Mouse (Mus musculus): ENCODE data around the gene Gpnmb.

The Gpnmb gene

DNA sequence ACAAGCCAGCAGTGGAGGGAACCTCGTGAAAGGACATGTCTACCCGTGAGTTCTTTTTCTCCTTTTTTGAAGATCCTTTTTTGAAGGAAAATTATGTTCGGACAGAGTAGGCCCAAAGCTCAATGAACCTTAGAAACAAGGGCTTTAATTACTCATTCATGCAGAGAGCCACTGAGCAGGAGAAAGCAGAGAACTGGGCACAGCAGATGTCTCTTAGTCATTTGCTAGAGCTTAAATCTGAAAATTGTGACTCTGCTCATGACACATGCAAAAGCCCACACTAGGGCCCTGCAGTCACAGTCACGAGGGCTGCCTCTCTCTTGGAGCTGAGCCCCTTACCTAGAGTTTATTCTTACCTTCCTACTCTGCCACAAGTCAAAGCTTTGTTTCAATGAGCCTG is 3.6 kb upstream of the Gpnmb start:
- DNase-seq = no peak

DNA sequence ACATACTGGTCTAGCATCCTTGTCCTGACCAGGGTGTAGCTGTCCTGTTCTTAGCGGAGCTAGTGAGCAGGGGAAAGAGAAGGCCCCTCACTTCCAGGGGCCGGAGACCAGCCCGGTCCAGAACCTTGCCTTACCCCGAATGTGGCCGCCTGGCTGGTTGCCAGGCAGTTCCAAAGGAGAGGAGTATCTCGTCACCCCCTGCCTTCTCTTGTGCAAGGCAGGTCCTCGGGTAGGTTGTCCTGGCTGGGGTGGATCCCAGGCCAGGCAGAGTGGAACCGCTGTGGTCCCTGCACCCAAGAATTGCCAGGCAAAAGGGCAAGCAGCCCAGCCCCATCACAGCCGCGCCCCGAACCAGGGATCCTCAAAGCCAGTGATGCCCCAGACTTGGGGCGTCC is 919 bp downstream of the Gpnmb start:
- DNase-seq = no peak

DNA sequence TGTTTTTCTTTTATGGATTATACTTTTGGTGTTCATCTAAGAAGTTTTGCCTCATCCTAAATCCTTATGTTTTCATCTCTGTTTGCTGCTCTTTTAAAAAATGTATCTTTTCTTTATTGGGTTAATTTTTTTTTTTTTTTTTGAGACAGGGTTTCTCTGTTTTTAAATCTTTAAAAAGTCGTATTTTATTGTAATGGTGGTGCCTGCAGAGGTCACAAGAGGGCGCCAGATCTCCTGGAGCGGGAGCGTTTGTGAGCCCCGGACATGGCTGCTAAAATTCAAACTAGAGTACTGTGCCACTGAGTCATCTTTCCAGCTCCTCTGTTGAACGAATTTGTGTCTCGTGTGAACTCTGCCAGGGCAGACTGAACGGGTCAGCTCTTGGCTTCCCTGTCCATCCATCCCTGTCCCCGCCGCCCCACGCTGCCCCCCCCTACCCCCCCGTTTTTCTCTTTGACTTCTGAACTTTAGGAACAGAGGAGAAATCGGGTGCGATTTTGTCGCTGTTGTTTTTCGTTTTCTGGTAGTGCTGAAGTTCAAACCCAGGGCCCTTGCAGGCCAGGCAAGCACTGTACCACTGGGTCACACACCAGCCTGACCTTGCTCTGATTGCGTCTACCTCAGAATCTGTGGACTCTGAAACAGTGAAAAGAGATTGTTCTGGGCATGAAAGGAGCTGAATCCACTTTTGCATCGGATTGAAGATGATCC is 3.3 kb downstream of the Gpnmb start:
- peak; percentile 70 for DNase-seq

DNA sequence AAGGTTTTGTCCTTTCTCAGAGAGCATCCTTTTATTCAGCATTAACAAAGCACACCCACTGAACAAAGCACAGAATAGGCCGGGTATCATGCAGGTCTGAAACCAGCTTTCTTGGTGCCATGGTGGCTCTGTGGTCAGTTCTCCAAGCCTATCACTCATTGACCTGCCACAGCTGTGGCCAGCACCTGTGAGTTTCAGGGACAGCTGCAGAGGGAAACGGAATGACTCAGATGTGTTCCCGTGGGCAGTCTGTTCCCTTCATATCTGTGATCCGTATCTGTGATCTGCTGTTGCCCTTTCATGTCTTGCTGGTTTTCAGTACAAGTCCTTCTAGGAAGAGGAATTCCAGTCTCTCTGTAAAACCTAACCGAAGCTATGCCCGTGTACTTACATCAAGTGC is 10.2 kb downstream of the Gpnmb start:
- DNase-seq = no peak

DNA sequence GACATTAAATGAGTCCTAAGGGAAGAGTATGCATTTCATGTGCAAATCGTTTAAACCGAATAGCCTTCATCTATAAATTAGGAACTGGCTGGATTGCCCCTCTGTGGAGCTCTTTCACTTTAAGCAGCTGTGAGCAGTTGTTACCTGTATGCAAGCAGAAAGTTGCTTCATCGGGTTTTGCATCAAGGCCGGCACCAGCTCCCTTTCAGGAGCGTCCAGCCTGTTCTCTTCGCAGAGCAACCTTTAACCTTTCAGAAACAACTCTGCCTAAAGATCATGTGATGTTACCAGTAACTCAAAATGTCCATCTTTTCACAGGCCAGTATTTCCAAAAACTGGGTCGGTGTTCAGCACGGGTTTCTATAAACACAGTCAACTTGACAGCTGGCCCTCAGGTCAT is 10.6 kb downstream of the Gpnmb start:
- no peak for DNase-seq

DNA sequence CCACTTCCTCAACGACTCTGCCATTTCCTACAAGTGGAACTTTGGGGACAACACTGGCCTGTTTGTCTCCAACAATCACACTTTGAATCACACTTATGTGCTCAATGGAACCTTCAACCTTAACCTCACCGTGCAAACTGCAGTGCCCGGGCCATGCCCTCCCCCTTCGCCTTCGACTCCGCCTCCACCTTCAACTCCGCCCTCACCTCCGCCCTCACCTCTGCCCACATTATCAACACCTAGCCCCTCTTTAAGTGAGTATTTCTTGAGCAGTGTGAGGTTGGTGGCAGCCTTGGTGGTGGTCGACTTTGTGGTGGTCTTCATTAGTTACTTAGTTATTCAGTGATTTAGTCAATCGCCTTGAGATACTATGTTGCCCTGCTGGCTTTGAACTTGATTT is 11.5 kb downstream of the Gpnmb start:
- DNase-seq = no peak

DNA sequence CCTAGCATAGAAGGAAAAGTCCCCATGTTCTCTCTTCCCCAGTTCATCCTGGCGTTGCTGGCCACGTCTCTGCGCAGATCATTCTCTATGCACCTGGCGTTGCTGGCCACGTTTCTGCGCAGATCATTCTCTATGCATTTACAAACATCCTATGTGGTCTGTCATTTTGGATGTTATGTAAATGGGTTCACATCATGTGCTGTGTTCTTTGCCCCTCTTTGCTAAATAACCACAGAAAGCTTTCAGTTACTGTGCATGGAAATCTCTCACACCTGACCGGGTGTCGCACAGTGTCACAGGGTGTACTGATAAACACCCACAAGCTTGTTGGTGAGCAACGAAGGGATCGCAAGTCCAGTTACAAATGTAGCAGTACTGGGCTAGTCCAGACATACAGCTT is 12.0 kb downstream of the Gpnmb start:
- DNase-seq = no peak

DNA sequence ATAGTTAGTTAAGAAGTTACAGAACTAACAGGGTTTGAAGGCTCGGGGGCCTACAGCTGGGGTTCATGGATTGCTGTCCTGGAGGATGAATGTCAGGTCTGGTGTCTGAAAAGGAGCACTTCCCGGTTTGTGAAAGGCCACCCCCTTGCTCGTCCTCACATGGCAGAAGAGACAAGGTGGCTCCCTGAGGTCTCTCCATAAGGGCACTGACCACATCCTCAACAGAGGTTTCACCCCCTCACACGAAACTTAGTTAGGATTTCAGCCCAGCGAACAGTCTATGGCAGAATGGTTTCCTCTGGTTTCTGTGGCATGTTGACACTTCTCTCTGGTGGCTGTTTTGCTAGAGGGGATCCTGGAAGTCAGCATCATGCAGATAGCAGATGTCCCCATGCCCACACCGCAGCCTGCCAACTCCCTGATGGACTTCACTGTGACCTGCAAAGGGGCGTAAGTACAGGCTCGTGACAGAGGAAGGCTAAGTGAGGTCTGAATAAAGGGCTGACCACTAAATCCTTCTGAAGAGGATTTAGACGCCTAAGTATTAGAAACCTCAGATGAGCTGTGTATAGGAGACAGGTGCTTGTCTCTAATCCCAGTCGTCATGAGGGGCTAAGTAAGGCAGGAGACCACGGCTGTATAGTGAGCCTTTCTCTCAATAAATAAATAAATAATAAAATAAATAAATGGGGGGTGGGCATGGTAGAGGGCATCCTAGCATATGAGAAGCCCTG is 14.5 kb downstream of the Gpnmb start:
- DNase-seq = peak; percentile 64

DNA sequence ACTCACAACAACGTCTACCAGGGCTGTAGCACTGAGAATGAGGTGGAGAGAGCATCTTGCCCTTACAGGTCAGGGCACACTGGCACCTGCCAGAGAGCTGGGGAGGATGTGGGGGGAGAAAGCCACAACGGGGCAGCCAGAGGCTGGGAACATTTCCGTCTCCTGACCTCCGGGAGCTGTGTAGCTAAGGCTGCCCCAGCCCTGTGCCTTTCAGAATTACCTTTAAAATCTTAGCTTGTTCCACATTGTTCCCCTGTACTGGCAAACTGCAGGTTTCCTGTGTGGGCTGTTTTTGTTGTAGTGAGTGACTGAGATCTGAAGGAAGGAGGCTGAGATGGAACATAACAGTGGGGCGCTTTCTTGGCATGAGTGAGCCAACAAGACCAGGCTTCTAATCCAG is 15.8 kb downstream of the Gpnmb start:
- DNase-seq = no peak

DNA sequence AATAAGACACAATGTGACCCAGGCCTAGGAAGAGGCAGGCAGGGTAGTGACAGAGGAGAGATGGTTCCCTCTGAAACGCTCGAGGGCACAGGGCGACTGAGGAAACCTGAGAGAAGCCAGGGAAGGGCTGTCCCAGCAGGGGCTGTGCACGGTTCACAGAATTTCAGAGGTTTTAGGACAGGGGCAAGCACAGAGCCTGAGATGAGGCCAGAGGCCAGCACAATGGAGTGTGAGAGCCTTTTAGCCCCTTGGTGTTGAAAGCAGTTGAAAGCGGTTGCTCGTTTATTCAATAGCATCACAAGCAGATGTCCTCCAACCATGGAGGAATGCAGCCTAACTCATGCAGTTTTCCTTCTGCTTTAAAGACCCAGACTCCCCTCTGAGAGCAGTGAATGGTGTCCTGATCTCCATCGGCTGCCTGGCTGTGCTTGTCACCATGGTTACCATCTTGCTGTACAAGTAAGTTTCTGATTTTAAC is 18.9 kb downstream of the Gpnmb start:
- peak; percentile 40 for DNase-seq

DNA sequence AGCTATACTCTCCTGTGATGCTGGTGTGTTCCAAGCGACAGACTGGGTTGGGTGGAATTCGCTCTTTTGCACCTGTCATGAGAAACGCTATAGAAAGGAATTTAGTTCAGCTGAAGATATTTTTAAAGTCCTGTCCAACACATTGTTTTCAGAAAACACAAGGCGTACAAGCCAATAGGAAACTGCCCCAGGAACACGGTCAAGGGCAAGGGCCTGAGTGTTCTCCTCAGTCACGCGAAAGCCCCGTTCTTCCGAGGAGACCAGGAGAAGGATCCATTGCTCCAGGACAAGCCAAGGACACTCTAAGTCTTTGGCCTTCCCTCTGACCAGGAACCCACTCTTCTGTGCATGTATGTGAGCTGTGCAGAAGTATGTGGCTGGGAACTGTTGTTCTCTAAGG is 19.7 kb downstream of the Gpnmb start:
- no peak for DNase-seq

DNA sequence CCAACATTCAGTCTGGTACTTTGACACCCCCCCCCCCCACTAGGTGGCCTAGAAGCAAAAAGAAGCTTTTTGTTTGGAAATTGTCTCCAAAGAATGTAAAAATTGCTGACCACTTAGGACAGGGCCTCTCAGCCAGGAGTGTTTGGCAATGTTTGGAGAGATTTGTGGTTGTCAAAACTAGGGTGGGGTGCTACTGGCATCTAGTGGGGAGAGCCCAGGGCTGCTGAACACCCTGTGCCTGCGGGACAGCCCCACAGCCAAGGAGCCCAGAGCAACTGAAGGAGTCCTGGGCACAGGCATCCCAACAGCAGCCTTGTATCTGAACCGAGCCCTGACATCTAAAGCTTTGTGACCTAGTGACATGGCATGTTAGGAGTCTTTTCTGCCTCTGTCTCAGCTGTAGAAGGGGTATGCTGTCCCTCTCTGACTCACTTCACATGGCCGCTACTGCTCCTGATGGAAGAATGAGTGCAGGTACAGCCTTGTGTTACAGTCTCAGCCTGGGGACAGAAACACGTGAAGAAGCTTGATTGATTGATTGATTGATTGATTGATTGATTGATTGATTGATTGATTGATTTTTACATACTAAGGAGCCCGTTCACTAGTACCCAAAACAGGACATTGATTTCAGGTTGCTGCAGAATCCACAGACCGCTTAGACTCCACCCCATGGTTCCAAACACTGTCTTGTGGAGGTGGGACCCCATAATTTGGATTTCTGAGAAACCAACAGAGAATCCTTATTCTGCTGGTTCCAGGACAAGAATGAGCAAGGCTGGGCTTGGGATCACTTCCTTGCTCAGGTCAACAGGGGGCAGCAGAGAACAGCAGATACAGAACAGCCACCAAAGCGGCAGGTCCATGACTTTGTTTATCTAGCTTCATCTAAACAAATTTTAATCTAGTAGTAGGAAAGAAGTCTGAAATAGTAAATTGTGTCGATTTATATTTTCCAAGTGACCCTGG is 21.0 kb downstream of the Gpnmb start:
- peak; percentile 75 for DNase-seq

DNA sequence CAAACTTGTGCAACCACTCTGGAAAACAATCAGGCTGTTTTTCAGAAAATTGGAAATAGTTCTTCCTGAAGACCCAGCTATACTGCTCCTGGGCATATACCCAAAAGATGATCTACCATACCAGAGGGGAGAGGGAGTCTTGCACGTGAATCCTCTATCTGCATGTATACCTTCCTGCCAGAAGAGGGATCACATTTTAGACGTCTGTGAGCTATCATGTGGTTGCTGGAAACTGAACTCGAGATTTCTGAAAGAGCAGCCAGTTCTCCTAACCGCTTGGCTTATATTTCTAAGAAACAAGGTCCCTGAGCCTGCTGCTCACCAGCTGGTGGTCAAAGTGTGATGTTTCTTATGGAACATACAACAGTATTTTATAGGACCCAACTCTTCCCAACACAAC is 32.0 kb downstream of the Gpnmb start:
- DNase-seq = no peak

DNA sequence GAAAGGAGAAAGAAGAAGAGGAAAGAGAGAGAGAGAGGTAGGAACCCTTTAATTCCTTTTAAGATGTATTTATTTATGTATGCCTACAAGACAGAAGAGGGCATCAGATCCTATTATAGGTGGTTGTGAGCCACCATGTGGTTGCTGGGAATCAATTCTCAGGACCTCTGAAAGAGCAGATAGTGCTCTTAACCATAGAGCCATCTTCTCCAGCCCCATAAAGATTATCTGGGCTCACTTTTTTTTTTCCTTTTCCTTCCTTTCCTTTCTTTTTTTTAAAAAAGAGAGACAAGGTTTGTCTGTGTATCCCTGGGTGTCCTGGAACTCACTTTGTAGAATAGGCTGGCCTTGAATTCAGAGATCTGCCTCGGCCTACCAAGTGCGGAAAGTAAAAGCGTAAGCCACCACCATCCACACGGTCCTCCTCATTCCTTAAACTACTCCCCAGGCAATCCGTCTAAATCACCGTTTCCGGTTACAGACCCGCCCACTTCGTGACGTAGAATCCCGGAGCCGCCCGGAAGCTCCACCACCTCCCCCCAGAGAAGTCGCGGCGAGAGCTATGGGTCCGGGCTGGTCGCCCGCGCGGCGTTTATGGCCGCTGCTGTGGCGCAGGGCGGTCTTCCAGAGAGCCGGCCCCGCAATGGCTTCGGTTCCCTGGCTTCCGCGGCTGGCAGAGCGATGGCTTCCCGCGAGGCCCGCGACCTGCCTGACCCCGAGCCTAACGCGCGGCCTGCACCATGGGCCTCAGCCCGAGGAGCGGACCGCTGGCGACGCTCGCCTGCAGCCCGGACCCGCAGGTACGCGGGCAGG is 37.2 kb downstream of the Gpnmb start, which contains the start of gene Malsu1:
Gene Malsu1, plus strand, starts transcription at position 492 of the 813 bp plus-strand sequence.
- DNase-seq = peak; percentile 96

DNA sequence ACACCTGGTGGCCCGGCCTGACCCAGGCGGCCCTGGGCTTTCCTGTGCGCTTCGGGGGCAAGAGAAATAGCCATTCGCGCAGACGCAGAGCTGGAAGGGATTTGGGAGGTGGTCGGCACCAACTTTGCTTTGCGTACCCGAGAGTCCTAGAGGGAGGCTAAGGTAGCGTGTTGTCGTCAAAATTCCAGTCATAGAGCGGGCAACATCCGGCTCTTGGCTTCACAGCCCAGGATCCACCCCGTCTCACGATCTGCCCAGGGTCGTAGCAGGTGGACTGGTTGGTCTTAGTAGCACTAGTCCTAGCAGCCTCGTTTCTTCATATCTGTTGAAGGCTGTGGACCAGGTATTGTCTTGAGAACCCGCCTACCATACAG is 37.8 kb downstream of the Gpnmb start:
- no peak for DNase-seq

DNA sequence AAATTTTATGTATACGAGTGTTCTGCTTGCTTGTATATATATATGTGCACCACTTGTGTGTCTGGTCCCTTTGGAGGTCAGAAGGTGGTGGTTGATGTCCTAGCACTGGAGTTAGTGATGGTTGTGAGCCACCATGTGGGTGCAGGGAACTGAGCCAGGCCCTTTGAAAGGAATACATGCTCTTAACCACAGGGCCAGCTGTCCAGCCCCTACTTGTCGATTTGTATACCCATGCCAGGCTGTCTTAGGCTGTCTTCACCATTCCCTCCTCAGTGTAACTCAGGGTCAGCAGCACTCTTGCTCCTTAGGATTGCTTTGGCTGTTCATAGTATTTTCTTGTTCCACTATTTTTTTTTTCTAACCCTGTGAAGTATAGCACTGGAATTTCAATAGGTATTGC is 41.5 kb downstream of the Gpnmb start:
- no peak for DNase-seq

DNA sequence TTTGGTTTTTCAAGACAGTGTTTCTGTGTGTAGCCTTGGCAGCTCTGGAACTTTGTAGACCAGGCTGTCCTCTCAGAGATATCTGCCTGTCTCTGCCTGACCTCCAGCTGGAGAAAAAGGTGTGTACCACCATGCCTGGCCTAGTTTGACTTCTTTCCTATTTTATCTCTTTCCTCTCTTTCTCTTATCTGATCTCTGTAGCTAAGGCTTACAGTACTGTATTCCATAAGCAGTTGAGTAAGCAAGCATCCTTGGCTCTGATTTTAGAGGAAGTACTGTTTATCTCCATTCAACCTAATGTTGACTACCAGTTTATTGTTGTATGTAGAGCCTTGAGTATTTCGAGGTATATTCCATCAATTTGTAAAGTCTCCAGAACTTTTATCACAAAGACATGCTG is 43.0 kb downstream of the Gpnmb start:
- DNase-seq = no peak

DNA sequence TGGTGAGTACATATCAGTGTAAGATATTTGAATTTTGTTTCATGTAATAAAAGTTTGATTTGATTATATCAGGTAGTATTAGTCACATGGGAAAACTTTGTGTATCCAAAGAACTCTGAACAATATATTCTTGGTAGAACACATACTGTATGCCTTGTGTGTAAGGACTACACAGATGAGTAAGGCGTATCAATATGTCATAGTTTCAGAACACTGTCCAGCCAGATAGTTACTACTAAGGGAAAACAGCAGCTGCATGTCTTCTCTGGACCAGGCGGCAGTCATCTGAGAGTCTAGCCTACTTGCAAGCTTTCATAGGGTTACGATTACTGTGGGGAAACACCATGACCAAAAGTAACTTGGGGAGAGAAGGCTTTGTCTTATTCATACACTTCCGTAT is 46.7 kb downstream of the Gpnmb start:
- DNase-seq = no peak

DNA sequence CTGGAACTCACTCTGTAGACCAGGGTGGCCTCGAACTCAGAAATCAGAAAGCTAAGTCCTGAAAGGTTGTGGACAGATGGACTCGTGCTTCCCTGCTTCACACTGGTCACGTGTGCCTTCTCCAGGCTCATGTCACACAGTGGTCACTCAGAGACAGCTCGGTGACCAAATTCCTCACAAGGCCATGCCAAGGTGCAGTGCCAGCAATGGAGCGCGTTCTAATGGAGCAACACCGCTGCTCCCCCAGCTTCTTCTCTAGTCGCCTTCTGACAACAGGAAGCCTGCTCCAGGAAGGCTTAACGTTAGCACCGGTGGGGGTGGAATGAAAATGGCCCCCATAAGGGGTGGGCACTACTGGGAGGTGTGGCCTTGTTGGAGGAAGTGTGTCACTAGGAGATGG is 58.6 kb downstream of the Gpnmb start:
- DNase-seq = no peak

DNA sequence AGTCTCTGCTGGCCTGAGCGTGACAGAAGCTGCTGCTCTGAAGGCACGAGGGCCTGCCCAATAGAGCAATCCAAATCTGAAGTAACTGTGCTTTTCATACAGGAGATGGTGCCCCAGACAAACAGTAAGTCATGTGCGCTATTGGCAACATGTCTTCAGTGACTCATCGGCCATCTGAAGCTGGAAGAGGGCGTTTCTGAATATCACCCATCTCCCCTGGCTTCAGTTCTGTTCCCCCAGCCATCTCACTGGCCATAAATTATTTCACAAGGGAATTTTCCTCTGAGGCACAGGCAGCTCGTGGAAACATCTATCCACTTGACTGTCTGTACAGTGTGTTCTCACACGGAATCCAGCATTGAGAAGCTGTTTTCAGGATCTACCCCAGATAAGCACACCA is 60.1 kb downstream of the Gpnmb start:
- DNase-seq = no peak

DNA sequence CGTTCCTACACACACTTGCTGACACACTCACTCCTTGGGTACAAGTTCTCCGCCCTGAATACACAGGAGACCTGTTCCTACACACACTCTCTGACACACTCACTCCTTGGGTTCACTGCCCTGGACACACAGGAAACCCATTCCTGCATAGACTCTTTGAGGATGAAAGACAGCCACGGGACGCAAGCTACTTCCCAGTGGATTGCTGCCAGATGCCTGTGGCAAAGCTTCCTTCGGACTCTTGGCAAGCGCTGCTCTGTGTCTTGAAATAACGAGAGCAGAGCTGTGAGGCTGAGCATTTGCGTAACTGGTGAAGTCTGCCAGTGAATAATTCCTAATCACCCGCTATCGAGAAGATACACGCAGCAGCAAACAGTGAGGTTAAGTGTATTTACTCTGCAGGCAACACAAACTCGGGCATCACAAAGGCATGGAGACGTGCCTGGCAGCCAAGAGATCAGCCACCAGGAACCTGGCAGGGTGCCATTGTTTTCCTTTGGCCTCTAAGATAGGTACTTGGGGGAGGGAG is 60.7 kb downstream of the Gpnmb start:
- peak; percentile 10 for DNase-seq

DNA sequence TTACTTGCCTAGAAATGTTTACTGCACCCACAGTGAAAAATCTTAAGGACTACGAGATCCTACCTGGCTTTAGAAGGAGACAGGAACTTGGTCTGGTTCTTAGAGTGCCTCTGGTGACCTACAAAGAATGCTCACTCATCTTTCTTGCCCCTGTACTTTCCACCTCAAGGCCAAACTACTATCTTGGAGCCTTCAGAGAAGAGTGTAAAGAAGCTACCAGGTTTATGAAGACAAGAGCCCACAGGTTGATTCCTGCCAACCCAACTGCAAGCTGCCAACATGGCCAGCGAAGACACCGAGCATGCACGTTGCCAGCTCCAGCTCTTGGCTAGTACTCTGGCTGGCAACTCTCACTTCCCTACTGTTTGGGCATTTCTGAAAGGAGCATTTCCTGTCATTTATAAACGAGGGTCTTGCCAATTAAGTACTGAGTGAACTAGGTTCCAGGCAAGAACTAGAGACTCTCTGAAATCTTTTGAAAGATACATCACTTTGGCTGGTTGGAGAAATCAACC is 61.3 kb downstream of the Gpnmb start:
- no peak for DNase-seq
